Mouse (Mus musculus): ENCODE measurements around the gene Sult1e1.

DNA sequence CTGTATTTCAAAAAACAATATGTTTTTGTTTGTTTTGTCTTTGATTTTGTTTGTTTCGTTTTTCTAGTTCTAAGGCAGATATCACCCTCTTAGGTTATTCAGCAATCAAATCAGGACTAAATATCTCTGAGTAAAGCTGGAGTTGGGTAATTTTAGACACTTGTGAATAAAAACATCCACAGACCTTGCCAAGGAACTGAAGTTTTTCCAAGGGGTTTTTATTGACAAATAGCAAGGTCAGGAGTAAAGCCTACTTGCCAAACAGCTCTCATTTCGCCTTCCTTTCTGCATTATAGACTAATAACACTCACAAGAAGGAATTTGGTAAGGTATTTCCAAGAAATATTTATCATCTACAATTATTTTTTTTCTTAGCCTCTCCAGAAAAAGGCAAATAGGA, 6.5 kb upstream of the Sult1e1 start:
- TF ChIP-seq CTCF (conservative IDR thresholded peaks at IDR 0.05; ENCODE audit: insufficient read depth, insufficient read length, low read depth, low read length) = no peak
- no peak for TF ChIP-seq POLR2A (IDR thresholded peaks at IDR 0.05; ENCODE audit: low read depth, low read length)
